Mouse (Mus musculus) inflammation-experienced regulatory T-cells, adult 6 months (primary cell): ENCODE results near the gene Cryba1. TPM values are rescaled to one million over a fixed set of nuclear protein-coding genes. Genes with fewer than 3 reads are reported as not detected.

Experiments
- ATAC-seq: one replicate; pipeline ENCODE4 v1.8.0; 2017
- polyA plus RNA-seq, 3 experiments: library from polyadenylated mRNA; unstranded; fragments of 100-300 nt; shearing (Covaris generic); gene quantifications; one replicate each; pipeline ENCODE4 v1.2.1; 2017

Gene Cryba1
- polyA plus RNA-seq, 3 experiments from 2014 or later = 0.38 to 0.40 TPM; not detected in 1

GRCm38 (mm10) chr11:77713736-77714135, 11.3 kb downstream of the Cryba1 start:
- ATAC-seq = no peak

DNA sequence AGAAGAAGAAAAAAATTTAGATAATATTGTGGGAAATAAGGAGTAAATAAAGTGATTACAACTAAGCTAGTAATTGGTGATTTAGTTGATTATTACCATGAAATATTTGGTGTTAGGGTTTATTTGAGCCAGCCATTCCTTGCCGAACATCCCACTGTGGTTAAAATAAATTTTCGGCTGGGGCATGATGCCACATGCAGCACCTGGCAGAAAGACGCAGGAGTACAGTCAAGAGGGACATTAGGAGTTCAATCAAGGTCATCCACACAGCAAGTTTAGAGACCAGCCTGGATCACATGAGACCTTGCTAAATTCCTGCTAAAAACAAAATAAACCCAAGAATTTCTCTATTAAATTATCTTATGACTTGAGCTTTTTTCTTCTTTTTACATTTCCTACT, 16.0 kb downstream of the Cryba1 start:
- no peak for ATAC-seq

GRCm38 (mm10) chr11:77705920-77706319, 19.2 kb downstream of the Cryba1 start:
- ATAC-seq = no peak

GRCm38 (mm10) chr11:77697232-77697631, 27.9 kb downstream of the Cryba1 start:
- no peak for ATAC-seq

GRCm38 (mm10) chr11:77693026-77693425, 32.1 kb downstream of the Cryba1 start:
- ATAC-seq = no peak

GRCm38 (mm10) chr11:77687541-77688131, 37.4 kb downstream of the Cryba1 start:
- no peak for ATAC-seq

DNA sequence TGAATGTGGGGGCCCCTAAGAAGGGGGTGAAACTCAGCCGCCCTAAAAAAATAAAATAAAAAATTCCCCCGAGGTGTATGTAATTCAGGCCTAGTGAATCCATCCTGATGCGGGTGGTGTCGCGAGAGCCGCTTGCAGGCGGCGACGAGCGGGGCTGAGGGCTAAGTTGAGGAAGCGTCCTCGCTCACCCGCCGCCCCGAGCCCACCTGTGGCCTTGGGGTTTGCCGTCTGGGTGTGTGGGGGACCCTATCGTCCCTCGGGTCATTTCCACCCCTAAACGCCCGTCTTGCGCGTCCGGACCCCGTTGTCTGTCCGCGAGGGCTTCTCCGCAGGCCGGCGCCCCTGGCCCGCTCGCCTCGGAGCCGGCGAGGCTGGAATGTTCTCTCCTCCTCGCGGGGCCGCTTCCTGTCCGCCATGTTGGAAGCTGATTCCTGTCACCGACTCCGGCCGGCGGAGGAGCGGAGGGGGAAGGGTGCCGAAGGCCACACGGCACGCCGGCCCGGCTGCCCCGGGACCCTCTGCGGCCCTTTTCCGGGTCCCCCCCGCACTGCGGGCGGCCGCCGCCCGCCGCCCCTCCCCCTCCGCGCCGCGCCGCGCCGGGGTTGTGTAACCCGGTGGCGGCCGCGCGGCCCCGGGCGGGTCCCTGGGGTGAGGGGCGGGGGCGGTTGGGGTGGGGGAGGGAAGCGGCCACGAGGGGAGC, 38.1 kb downstream of the Cryba1 start:
- peak; percentile 11 for ATAC-seq

DNA sequence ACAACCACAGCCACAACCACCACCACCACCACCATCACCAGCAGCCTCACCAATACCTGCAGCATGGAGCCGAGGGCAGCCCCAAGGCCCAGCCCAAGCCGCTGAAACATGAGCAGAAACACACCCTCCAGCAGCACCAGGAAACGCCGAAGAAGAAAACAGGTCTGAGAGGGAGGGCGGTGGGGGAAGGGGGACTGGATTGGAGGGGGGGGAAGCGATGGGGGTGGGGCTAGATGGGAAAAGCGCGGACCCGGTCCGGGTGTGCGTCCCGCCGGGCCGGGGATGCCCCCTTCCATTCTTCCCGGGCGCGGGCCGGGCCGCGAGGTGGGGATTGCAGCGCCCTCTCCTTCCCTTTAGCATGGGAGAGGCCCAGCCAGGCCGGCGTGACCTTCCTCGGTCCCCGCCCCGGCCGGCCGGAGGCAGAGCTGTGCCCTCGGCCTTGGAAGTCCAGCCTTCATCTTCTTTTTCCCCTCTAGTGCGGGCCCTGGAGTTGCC, 38.7 kb downstream of the Cryba1 start:
- ATAC-seq = peak; percentile 11

DNA sequence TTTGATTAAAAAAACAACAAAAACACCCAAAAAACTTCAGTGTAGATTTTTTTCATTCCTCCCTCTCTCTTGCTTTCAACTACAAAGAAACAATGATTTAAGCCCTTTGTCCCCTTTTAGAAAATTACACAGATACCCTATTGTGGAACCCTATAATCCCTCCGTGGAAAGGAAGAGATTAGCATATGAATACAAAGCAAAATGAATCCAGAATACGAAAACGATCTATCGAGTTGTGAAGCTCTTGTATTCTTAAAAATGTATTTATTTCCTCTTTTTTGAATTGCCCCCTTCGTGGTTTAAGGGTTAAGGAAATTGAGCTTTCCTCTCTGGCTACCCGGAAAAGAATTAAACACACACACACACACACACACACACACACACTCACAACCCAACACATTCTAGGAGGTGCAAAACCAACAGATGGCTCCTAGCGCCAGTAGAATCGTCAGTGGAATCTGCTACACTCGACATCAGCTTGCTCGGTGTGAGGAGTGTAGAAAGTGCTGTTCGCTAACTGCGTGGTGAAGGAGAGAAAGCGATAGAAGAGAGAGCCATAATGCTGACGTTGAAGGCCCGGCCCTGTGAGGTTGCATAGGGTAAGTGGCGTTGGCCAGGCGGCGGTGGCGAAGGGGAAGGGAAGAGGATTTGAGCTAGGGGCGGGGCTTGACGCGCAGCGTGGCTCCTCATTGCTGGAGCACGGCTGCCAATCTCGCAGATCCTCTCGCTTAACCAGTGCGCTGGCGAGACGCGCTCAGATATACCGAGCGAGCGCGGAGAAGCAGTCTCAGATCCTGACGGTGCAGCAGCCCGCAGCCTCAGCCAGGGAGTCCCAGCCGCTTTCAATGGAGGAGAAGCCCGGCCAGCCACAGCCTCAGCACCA, 39.5 kb downstream of the Cryba1 start, which contains the start of gene Nufip2:
Gene Nufip2, plus strand, starts transcription at position 773 of the 883 bp plus-strand sequence.
- peak; percentile 97 for ATAC-seq

- no peak for ATAC-seq
Measured at GRCm38 (mm10) chr11:77684896-77685295, 40.2 kb downstream of the Cryba1 start.

DNA sequence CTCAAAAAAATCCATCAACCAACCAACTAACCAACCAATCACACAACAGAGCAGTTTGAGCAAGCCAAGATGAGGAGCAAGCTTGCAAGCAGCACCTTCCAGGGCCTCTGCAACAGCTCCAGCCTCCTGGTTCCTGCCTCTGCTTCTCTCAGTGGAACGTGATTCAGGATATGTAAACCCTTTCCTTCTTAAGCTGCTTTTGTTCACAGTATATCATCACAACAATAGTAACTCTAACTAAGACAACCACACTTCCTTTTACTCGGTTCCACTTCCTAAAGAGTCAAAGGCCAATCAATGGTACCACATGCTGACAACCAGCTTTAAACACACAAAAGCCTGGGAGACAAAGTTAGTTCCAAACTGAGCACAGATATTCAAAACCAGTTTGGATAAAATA, 45.1 kb downstream of the Cryba1 start:
- ATAC-seq = no peak

DNA sequence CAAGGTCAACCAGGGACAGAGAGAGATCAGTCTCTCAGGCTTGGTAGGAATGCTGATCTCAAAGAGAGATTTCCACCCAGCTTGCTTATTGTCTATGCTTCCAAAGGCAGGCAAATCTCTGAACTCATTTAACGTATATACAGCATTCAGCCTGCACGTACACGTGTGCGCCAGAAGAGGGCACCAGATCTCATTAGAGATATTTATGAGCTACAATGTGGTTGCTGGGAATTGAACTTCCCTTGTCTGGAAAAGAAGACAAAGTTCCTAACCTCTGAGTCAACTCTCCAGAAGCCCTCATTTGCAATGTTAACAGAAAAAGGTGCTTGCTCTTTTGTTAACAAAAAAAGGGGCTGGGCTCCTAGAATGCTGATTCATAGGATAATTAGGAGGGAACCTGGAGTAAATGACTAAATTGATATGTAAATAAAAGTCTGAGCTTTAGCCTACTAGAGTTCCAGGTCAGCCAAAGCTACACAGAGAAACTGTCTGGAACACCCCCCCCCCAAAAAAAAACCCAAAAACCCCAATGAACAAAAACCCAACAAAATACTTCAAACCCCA, 51.6 kb downstream of the Cryba1 start:
- no peak for ATAC-seq

DNA sequence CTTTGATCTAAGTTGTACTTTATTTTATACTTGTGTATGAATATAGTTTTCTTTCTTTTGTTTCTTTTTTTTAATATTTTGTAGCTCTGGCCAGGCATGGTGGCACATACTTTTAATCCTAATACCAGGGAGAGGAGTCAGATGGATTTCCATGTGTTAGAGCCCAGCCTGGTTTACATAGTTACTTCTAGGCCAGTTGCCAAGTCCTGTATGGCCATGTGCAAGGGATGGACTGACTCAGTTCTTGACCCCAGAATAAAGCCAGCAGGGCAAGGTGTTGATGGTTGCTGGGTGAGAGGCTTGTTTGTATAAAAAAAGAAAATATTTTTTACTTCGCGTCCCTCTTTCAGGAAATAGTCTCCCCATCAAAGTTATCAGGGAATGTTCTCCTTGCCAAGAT, 52.3 kb downstream of the Cryba1 start:
- ATAC-seq = no peak

Other genes starting within 250 kb of the Cryba1 start
- 1 to 10 TPM in 1 of 3 experiments, under 1 TPM in 2; 0.39 to 1.6 (median 0.91) TPM for gene Ankrd13b, start 235.6 kb downstream of the Cryba1 start, polyA plus RNA-seq
- gene Git1, start 231.7 kb downstream of the Cryba1 start, polyA plus RNA-seq = 10 to 100 TPM in 2 of 3 experiments, 1 to 10 TPM in 1; 9.4 to 13.7 (median 11.0) TPM
- 1 to 10 TPM in 2 of 3 experiments, under 1 TPM in 1; 0.88 to 3.8 (median 3.5) TPM for gene Abhd15, start 210.2 kb downstream of the Cryba1 start, polyA plus RNA-seq
- gene Trp53i13, start 209.3 kb downstream of the Cryba1 start, polyA plus RNA-seq = 10 to 100 TPM in 1 of 3 experiments, 1 to 10 TPM in 2; 8.5 to 14.3 (median 8.7) TPM
- 1 to 10 TPM in 1 of 3 experiments, under 1 TPM in 2; 0.33 to 1.6 (median 0.74) TPM for gene Gm10392, start 206.1 kb downstream of the Cryba1 start, polyA plus RNA-seq
- gene Taok1, start 117.5 kb downstream of the Cryba1 start, polyA plus RNA-seq = 10 to 100 TPM; 14.8 to 21.5 (median 19.8) TPM
- gene Nufip2, start 39.1 kb downstream of the Cryba1 start, polyA plus RNA-seq = 10 to 100 TPM; 15.6 to 23.4 (median 16.5) TPM
- 10 to 100 TPM; 23.8 to 27.3 (median 25.1) TPM for gene Myo18a, start 38.0 kb upstream of the Cryba1 start, polyA plus RNA-seq
- under 1 TPM in 2 of 3 experiments, not detected in 1; 0.15 to 0.58 TPM for gene Gm10277, start 62.5 kb upstream of the Cryba1 start, polyA plus RNA-seq
- 1 to 10 TPM in 1 of 3 experiments, under 1 TPM in 2; 0.43 to 2.7 (median 0.56) TPM for gene Pipox, start 168.8 kb upstream of the Cryba1 start, polyA plus RNA-seq
- under 1 TPM in 1 of 3 experiments, not detected in 2; 0.24 TPM for gene Sez6, start 205.5 kb upstream of the Cryba1 start, polyA plus RNA-seq